Mouse (Mus musculus) kidney, postnatal 25 days (tissue): ENCODE data around the gene Celsr1.
"Not testable (repeated sequence)": the region's sequence is repeated elsewhere in the genome, so short reads cannot be mapped to it uniquely, and the experiment has no call there.

Experiments used
- DNase-seq, 2 experiments: peaks; one replicate each; pipeline ENCODE4 v3.0.0; 2021; ENCODE audit warnings: mixed read lengths in 2 of 2

Gene Celsr1

DNA sequence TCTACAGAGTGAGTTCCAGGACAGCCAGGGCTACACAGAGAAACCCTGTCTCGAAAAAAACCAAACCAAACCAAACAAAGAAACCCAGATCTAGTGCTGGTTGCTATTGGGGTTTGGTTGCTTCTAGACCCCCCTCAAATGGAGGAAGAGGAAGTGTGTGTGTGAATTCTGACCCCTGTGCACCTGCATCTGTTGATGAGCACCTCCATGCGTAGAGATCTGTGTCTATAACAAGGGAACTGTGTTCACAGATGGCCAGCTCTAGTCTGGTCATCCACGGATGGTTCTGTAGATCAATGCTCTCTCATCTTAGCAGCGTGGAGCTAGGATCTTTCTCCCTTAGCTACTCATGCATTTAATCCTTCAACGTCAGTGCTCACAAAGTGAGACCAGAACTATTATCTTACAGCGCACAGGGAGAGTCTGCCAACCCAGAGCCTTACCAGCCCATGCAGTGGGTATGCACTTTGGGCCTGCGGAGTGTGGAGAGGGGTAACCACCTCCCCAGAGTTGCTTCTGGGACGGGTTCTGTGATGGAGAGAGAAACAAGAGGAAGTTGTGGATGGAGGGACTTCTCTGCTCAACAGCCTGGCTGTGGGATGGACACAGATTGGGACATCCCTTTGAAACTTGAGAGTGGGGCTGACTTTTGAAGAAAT lies 30.7 kb upstream of the Celsr1 start:
- DNase-seq, result no peak

DNA sequence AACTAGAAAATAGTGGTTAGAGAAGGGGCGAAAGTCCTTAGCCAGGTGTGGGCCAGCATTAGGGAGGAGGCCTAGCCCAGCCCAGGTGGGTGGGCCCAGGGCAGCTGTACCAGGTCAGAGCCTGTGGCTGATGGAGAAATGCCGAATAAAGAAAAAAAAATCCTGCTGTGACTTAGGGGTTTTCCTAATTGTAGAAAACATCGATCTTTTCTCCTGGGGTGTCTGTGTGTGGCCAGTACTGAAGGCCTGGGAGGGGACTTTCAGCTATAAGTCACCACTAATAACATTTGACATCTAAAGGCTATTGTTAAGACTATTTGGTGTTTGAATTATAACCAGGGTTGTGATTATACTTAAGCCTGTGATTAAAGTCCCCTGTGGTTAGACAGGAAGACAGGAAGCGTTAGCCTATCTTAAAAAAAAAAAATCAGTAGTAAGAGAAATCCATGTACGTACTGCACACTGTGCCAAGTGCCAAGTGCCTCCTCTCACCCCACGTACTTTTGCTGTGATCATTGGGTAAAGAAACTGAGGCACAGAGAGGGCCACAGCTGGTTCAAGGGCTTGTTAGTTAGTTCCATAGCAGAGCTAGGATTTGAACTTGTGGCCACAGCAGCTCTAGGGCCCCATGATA lies 28.4 kb upstream of the Celsr1 start:
- DNase-seq, result no peak

DNA sequence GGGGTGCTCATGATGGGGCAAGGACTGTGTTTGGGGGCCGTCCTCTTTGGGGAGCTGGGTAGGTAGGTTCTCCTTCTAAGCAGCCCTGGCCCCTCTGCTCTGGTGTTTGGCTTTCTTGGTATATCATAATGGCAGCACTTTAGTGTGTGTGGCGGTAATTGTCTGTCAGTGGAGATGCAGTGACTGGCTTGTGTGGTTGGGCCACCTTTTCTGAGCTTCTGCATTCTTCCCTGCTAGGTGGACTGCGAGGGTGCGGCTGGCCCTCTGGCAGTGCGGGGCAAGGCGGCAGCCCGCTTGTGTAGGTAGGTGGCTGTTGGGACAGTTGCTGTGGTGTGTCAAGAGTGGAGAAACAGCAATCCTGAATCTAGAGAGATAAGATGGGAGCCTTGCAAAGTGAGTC lies 27.6 kb upstream of the Celsr1 start:
- DNase-seq, result no peak

GRCm38 (mm10) chr15:86060581-86060980 lies 27.0 kb upstream of the Celsr1 start:
- no peak for DNase-seq

GRCm38 (mm10) chr15:86059835-86060380 lies 26.3 kb upstream of the Celsr1 start:
- no peak for DNase-seq

GRCm38 (mm10) chr15:86058931-86059834 lies 25.6 kb upstream of the Celsr1 start:
- DNase-seq, result peak in 1 of 2 experiments; percentile 77

GRCm38 (mm10) chr15:86058394-86058915 lies 24.9 kb upstream of the Celsr1 start:
- DNase-seq, result peak; percentile 88 to 94

DNA sequence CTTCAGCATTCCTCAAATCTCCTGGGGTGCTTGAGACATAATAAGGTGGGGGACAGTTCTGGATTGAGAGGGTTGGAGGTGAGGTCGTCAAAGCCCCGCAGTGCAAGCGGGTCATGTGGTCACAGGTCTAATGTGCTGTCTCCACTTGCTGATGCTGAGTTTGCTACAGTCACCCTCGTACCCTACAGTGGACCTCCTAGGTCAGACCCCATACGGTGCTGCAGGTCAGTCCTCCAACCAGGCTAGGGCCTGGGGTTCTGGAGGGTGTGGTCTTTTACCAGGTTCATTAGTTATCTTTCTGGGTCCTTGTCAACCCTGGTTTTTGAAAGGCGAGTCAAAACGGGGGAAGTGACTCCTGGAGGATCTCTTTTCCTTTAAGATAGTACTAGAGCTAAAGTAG lies 24.3 kb upstream of the Celsr1 start:
- no peak for DNase-seq

GRCm38 (mm10) chr15:86057413-86057812 lies 23.8 kb upstream of the Celsr1 start, which contains the start of gene Gramd4:
TSS of gene Gramd4 (plus strand) at chr15:86057695.
- DNase-seq, result peak in 1 of 2 experiments; percentile 72

- DNase-seq, result peak in 1 of 2 experiments; percentile 77
Observed at GRCm38 (mm10) chr15:86056221-86056760, 22.7 kb upstream of the Celsr1 start.

- not testable (repeated sequence) for DNase-seq
Observed at GRCm38 (mm10) chr15:86054861-86055260, 21.3 kb upstream of the Celsr1 start.

DNA sequence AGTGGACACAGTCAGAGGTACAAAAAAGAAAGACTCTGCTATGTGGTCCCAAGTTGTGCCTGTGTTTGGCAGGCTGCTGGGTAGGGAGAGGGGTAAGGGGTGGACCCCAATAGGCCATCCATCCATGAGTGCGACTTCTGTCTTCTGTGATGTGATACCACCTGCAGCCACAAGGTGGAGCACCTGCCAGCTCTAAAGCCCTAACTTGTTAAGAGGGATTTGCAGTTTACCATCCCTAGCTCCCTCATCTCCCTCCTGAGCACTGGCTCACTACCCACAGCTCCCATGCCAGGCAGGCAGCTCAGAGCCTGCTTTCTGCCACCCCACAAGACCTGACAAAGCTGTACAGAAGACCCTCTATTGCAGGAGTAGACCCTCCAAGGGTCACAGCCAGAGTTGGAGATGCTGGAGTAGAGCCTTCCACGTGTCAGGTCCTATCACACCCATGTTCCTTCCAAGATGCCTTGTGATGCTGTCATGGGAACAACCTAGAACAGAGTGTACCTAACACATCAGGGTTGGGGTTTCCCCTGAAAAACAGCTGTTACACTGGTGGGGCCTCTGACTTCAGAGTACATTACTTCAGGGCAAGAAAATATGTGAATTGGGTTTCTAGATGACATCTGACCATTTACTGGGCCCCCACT lies 20.4 kb upstream of the Celsr1 start:
- peak; percentile 79 to 90 for DNase-seq

DNA sequence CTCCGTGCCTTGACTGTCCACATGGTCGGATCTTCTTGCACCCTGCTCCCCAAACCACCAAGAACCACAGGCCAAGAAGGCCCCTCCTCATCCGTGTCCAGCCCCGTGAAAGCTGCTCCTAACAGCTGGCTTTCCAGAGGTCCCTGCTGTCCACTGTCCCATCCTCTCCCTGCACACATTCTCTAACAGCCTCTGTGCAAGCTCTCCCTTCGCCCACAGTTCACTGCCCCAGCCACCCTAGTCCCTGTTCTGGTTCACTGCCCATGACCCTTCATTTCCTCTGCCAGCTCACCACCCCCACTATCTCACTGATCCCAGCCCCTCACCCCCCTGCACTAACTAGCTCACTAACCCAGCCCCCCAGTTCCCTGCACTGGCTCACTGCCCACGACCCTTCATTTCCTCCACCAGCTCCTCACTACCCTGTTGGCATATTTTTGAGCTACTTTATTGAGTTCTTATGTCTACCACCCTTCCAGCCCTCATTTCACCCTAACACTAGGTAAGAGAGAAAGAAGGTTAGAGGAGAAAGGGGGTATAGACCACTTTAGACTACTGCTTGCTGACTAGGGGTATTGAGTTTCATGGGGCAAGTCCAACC lies 18.4 kb upstream of the Celsr1 start:
- DNase-seq, result peak in 1 of 2 experiments; percentile 73

GRCm38 (mm10) chr15:86051152-86051551 lies 17.6 kb upstream of the Celsr1 start:
- DNase-seq, result no peak

- DNase-seq, result no peak
Observed at GRCm38 (mm10) chr15:86050170-86050743, 16.7 kb upstream of the Celsr1 start.

DNA sequence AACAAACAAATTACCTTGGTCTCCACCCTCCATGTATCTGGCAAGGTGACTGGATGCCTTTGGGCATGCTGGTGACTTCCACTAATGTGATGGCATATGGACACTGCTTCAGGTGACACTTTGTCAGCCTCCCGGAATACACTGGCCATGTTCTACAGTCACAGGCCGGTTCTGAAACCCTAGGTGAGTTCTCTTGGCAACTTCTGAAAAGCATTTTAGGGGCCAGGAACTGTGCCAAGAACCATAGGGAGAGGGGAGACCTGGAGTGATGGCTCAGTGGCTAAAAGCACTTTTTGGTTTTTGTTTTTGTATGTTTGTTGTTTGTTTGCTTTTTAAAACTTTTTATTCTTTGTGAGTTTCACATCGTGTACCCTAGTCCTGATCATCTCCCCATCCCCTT lies 15.9 kb upstream of the Celsr1 start:
- DNase-seq, result no peak

GRCm38 (mm10) chr15:86042364-86042763 lies 8.8 kb upstream of the Celsr1 start:
- no peak for DNase-seq

- no peak for DNase-seq
Observed at GRCm38 (mm10) chr15:86041421-86041820, 7.8 kb upstream of the Celsr1 start.

GRCm38 (mm10) chr15:86038802-86039201 lies 5.2 kb upstream of the Celsr1 start:
- peak; percentile 48 to 64 for DNase-seq

GRCm38 (mm10) chr15:86035913-86036312 lies 2.3 kb upstream of the Celsr1 start:
- no peak for DNase-seq

DNA sequence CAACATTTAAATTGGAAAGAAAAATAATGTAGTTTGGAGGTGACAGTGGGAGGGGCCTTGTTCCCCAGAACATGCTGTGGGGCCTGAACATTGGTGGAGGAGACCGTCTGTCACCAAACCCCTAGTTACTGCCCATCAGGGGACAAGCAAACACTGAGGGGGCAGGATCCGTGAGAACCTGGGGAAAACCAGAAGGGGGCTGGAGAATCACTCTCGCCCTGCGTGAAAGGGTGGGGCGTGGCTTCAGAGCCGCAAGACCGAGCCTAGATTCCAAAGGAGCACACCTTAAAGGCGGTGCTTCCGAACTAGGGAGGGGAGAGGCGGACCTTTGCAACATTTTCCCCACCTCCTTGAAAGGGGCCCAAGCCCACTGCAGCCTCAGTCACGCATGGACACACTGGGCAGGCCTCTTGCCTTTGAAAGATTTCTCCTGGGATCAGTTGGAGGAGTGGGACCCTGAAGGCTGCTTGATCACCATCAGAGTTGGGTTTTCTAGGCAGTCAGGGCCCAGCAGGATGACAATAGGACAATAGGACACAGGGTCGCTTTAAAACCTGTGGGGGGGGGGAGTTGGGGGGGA lies 1.3 kb upstream of the Celsr1 start:
- DNase-seq, result no peak
